Mouse (Mus musculus) gastrocnemius, adult 8-10 months (tissue): Measurements from ENCODE around the gene Mapk6. TPM values are rescaled to one million over a fixed set of nuclear protein-coding genes. Genes with fewer than 3 reads are reported as not detected.
A peak's percentile ranks its signal among the peaks of the same experiment; 100 is the strongest.
"Not testable (repeated sequence)": the region's sequence is repeated elsewhere in the genome, so short reads cannot be mapped to it uniquely, and the experiment has no call there.

Experiments
- DNase-seq, 2 experiments: peaks; one replicate each; pipeline ENCODE4 v3.0.0; 2022; ENCODE audit warnings: low spot score in 2 of 2
- total RNA-seq, 4 experiments: library from RNA; stranded (reverse); gene quantifications; 2 replicates each; pipeline ENCODE4 v1.2.4; 2022

The Mapk6 gene
- total RNA-seq = 10 to 100 TPM; 28.5 to 36.0 (median 30.5) TPM

GRCm38 (mm10) chr9:75409852-75410378 is at the start of gene Mapk6:
Gene Mapk6 (minus strand): TSS chr9:75410005.
- peak; percentile 97 to 98 for DNase-seq

- DNase-seq = no peak
Observed at GRCm38 (mm10) chr9:75455684-75456083, 45.9 kb upstream of the Mapk6 start.

GRCm38 (mm10) chr9:75453994-75454393 is 44.2 kb upstream of the Mapk6 start:
- no peak for DNase-seq

GRCm38 (mm10) chr9:75448021-75448420 is 38.2 kb upstream of the Mapk6 start:
- no peak for DNase-seq

- DNase-seq = not testable (repeated sequence)
Observed at GRCm38 (mm10) chr9:75446574-75446973, 36.8 kb upstream of the Mapk6 start.

- no peak for DNase-seq
Observed at GRCm38 (mm10) chr9:75444981-75445380, 35.2 kb upstream of the Mapk6 start.

- DNase-seq = no peak
Observed at GRCm38 (mm10) chr9:75441691-75442131, 31.9 kb upstream of the Mapk6 start.

- peak; percentile 64 to 78 for DNase-seq
Observed at GRCm38 (mm10) chr9:75440796-75441666, 31.2 kb upstream of the Mapk6 start, which contains the start of gene Leo1. Gene Leo1 (plus strand): TSS chr9:75441524.

GRCm38 (mm10) chr9:75437653-75438385 is 28.0 kb upstream of the Mapk6 start:
- DNase-seq = no peak

- DNase-seq = peak; percentile 64 to 77
Observed at GRCm38 (mm10) chr9:75435918-75436317, 26.1 kb upstream of the Mapk6 start.

GRCm38 (mm10) chr9:75435291-75435690 is 25.5 kb upstream of the Mapk6 start:
- no peak for DNase-seq

- no peak for DNase-seq
Observed at GRCm38 (mm10) chr9:75434872-75435271, 25.1 kb upstream of the Mapk6 start.

- no peak for DNase-seq
Observed at GRCm38 (mm10) chr9:75434172-75434793, 24.5 kb upstream of the Mapk6 start.

- DNase-seq = no peak
Observed at GRCm38 (mm10) chr9:75432694-75433093, 22.9 kb upstream of the Mapk6 start.

GRCm38 (mm10) chr9:75430822-75431621 is 21.2 kb upstream of the Mapk6 start:
- no peak for DNase-seq

- DNase-seq = no peak
Observed at GRCm38 (mm10) chr9:75429657-75430056, 19.9 kb upstream of the Mapk6 start.

GRCm38 (mm10) chr9:75429040-75429439 is 19.2 kb upstream of the Mapk6 start:
- no peak for DNase-seq

GRCm38 (mm10) chr9:75428274-75428600 is 18.4 kb upstream of the Mapk6 start:
- no peak for DNase-seq

- no peak for DNase-seq
Observed at GRCm38 (mm10) chr9:75427366-75428273, 17.8 kb upstream of the Mapk6 start.
